ENCODE assay signal across 8 mouse cellular contexts in the genomic region with DNA sequence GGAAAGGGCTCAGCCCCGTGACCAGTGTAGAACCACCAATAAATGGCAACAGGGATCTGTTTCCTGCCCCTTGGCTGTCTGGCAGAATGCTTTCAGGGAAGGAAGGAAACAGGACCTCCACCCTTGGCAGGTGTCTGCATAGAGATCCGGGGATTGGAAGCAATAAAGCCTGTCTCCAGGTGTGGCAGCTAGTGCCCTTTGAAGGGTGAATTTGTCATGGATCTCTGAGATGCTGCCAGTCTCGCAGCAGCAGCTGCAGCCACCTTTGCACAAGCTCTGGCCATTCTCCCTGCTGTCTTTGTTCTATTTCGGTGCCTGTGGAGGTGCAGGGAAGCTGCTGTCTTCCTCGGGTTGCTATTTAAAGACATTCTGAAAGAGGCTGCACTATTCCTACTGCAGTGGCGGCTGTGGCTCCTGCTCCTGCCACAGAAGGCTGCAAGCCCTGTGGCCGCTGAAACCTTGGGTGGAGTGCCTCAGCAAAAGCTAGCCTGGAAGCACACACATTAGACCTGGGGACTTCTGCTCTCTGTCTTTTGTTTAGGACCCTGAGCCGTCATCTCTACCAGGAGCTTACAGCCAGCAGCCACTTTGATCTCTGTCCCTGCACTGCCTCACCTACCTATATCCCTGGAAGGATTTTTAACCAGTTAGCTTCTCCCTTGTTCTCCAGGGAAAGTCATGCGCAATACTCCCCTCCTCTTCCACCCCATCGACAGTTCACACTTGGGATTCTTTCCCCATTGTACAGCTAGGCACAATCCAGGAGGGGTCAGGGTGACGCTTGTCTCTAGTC. TPM values are rescaled to one million over a fixed set of nuclear protein-coding genes. Genes with fewer than 3 reads are reported as not detected.
DNase-seq lines count a peak whose midpoint lies in the region; ATAC-seq and TF ChIP-seq lines count a peak whose summit lies in the region.

No protein-coding gene starts in this region.

- 42% methylated on average over 11 of the region's 11 CpGs for WGBS in forebrain, embryonic 10.5 days
- 21% methylated on average over 11 of the region's 11 CpGs for WGBS in heart, postnatal 0 days

- peak overlapping the region; percentile 66 for H3K27ac ChIP-seq in forebrain, embryonic 10.5 days
- peak overlapping the region; percentile 93 for H3K27ac ChIP-seq in heart, postnatal 0 days (ENCODE audit: low read depth)
- H3K27ac ChIP-seq in left cerebral cortex, adult 2 months, result peak overlapping the region; percentile 94

- peak overlapping the region; percentile 47 for H3K4me2 ChIP-seq in heart, postnatal 0 days (ENCODE audit: low read depth, low read length)

- H3K9ac ChIP-seq in heart, postnatal 0 days (replicated peaks; ENCODE audit: low read depth, low read length), result no peak overlapping the region

- no peak for TF ChIP-seq EP300 in heart, postnatal 0 days (IDR thresholded peaks at IDR 0.05; ENCODE audit: low read depth)

- H3K4me3 ChIP-seq in forebrain, embryonic 10.5 days, result no peak overlapping the region
- no peak overlapping the region for H3K4me3 ChIP-seq in heart, postnatal 0 days (ENCODE audit: low read depth, low read length)
- H3K4me3 ChIP-seq in left cerebral cortex, adult 2 months, result no peak overlapping the region

- peak; percentile 22 for DNase-seq in kidney, adult 11 months
- DNase-seq in kidney, adult 18-20 months, result no peak
- DNase-seq in forebrain, embryonic 10.5 days (ENCODE audit: extremely low spot score, low spot score), result no peak
- peak; percentile 66 for DNase-seq in heart, postnatal 0 days (ENCODE audit: low spot score)
- DNase-seq in left cerebral cortex, adult 2 months (ENCODE audit: extremely low spot score in 1 of 2, low spot score in 2 of 2), result peak; percentile 39 to 40
- peak; percentile 63 for DNase-seq in right cerebral cortex, postnatal 25 days
- DNase-seq in spleen, postnatal 14 days (ENCODE audit: low spot score in 2 of 2), result no peak

- no peaks in the 10 kb centered on the region for H3K27me3 ChIP-seq in forebrain, embryonic 10.5 days (ENCODE audit: poor library complexity, severe bottlenecking)
- no peaks in the 10 kb centered on the region for H3K27me3 ChIP-seq in heart, postnatal 0 days (ENCODE audit: control insufficient read depth, insufficient read depth, low read length)

- peaks cover 6% of the 10 kb centered on the region for H3K36me3 ChIP-seq in forebrain, embryonic 10.5 days (replicated peaks)
- no peaks in the 10 kb centered on the region for H3K36me3 ChIP-seq in heart, postnatal 0 days (replicated peaks; ENCODE audit: control insufficient read depth, insufficient read depth, low read length)

- intact Hi-C loops in left cerebral cortex, adult 2 months (cut with DNase I), result loop anchor here (2.0 kb wide), 1 partner anchor 69 kb away; no protein-coding TSS in a partner anchor

- no peaks in the 10 kb centered on the region for H3K9me3 ChIP-seq in forebrain, embryonic 10.5 days
- no peaks in the 10 kb centered on the region for H3K9me3 ChIP-seq in heart, postnatal 0 days (replicated peaks; ENCODE audit: control insufficient read depth, low read length)

- peak; percentile 75 for ATAC-seq in heart, postnatal 0 days (ENCODE audit: insufficient read depth, low read depth)
- no peak for ATAC-seq in activated CD4-positive, CD25-positive, alpha-beta regulatory T cell, adult 4 months

- H3K4me1 ChIP-seq in forebrain, embryonic 10.5 days, result peaks cover 16% of the 10 kb centered on the region
- H3K4me1 ChIP-seq in heart, postnatal 0 days (ENCODE audit: control insufficient read depth, insufficient read depth), result peaks cover 28% of the 10 kb centered on the region

- TF ChIP-seq CTCF in heart, postnatal 0 days (IDR thresholded peaks at IDR 0.05; ENCODE audit: low read depth), result no peak
- no peak for TF ChIP-seq CTCF in left cerebral cortex, adult 2 months (IDR thresholded peaks at IDR 0.05)

RNA-seq across cellular contexts. Expression of gene Has3, which starts 30.6 kb away (rescaled TPM):
- polyA plus RNA-seq in forebrain, embryonic 10.5 days (2016; fragmentation: Nextera tagmentation; extraction: Ambion mirVana), result 0.25 and 0.26 TPM in 2 replicates
- 2.5 and 4.6 TPM in 2 replicates for total RNA-seq in heart, postnatal 0 days (2014; rRNA removed; ENCODE audit: low replicate concordance)
- polyA plus RNA-seq in heart, postnatal 0 days (2015; fragmentation: Nextera tagmentation; extraction: Ambion mirVana), result 0.11 and 0.14 TPM in 2 replicates
- 1 to 10 TPM; 1.7 to 2.0 TPM for total RNA-seq in left cerebral cortex, adult 2 months (2021)
- under 1 TPM; 0.43 to 0.44 TPM for polyA plus RNA-seq in activated CD4-positive, CD25-positive, alpha-beta regulatory T cell, adult 4 months (2017; shearing (Covaris generic))

RNA-seq across cellular contexts. Expression of gene Utp4, which starts 54.0 kb away (rescaled TPM):
- polyA plus RNA-seq in forebrain, embryonic 10.5 days (2016; fragmentation: Nextera tagmentation; extraction: Ambion mirVana), result 96.5 and 105 TPM in 2 replicates
- total RNA-seq in heart, postnatal 0 days (2014; rRNA removed; ENCODE audit: low replicate concordance), result 18.9 and 30.6 TPM in 2 replicates
- 26.0 and 29.1 TPM in 2 replicates for polyA plus RNA-seq in heart, postnatal 0 days (2015; fragmentation: Nextera tagmentation; extraction: Ambion mirVana)
- 10 to 100 TPM; 36.4 to 39.4 TPM for total RNA-seq in left cerebral cortex, adult 2 months (2021)
- 10 to 100 TPM; 40.0 to 54.3 TPM for polyA plus RNA-seq in activated CD4-positive, CD25-positive, alpha-beta regulatory T cell, adult 4 months (2017; shearing (Covaris generic))

Comparison
In these comparisons a context has a peak if more than half of its experiments do, and no peak if none do; other contexts are left out.
1. DNase-seq: peak in kidney, adult 11 months (single experiment), heart, postnatal 0 days (single experiment), left cerebral cortex, adult 2 months (2 of 2) and right cerebral cortex, postnatal 25 days (single experiment); none in kidney, adult 18-20 months (single experiment), forebrain, embryonic 10.5 days (single experiment) and spleen, postnatal 14 days (0 of 2).
2. Peak in every context shown above with its lines, with median percentiles within 50 percentile points of each other: H3K27ac ChIP-seq.